Mouse (Mus musculus) midbrain, postnatal 0 days (tissue): ENCODE data around the gene Anapc10. TPM values are rescaled to one million over a fixed set of nuclear protein-coding genes. Genes with fewer than 3 reads are reported as not detected.

Experiments used
- ATAC-seq: fragments of 200-750 bp; cut with Nextera tagmentation; 2 replicates; pipeline ENCODE4 v1.8.0; 2017; ENCODE audit warnings: moderate number of reproducible peaks, mild to moderate bottlenecking, moderate TSS enrichment, moderate library complexity; ENCODE audit not compliant: low FRiP score
- DNase-seq: peaks from one replicate; pipeline ENCODE4 v3.0.0-alpha.2; 2015; ENCODE audit warnings: low spot score
- H3K27ac ChIP-seq: fragments of 300-500 bp; sonication (generic); 2 replicates; pipeline ENCODE4 v1.5.1; 2014; ENCODE audit warnings: low read depth, mild to moderate bottlenecking, low read length, mixed read lengths
- H3K27me3 ChIP-seq: fragments of 300-500 bp; sonication (generic); 2 replicates; pipeline ENCODE4 v1.6.1; 2014; ENCODE audit warnings: low read length, control low read depth, mixed read lengths; ENCODE audit not compliant: insufficient read depth
- H3K36me3 ChIP-seq: fragments of 300-500 bp; sonication (generic); 2 replicates; pipeline ENCODE4 v1.6.1; 2014; ENCODE audit warnings: low read length, control low read depth, mixed read lengths; ENCODE audit not compliant: insufficient read depth
- H3K4me1 ChIP-seq: fragments of 300-500 bp; sonication (generic); 2 replicates; pipeline ENCODE4 v1.6.1; 2014; ENCODE audit warnings: mild to moderate bottlenecking, control low read depth, antibody characterized with exemption, low read length, mixed read lengths; ENCODE audit not compliant: insufficient read depth
- H3K4me2 ChIP-seq: fragments of 300-500 bp; sonication (generic); 2 replicates; pipeline ENCODE4 v1.6.1; 2014; ENCODE audit warnings: low read depth, mild to moderate bottlenecking, low read length, mixed read lengths; ENCODE audit not compliant: poor library complexity, severe bottlenecking
- H3K4me3 ChIP-seq: fragments of 300-500 bp; sonication (generic); 2 replicates; pipeline ENCODE4 v1.5.1; 2014; ENCODE audit warnings: low read depth, mild to moderate bottlenecking, low read length, moderate library complexity
- H3K9ac ChIP-seq: fragments of 300-500 bp; sonication (generic); replicated peaks from 2 replicates; pipeline ENCODE4 v1.6.1; 2014; ENCODE audit warnings: mild to moderate bottlenecking, low read length, moderate library complexity, mixed read lengths; ENCODE audit not compliant: poor library complexity, severe bottlenecking
- H3K9me3 ChIP-seq: fragments of 300-500 bp; sonication (generic); 2 replicates; pipeline ENCODE4 v1.6.1; 2016; ENCODE audit warnings: low read length, control low read depth
- CTCF ChIP-seq: IDR thresholded peaks from 2 replicates; pipeline ENCODE4 v1.5.1; 2016; ENCODE audit warnings: antibody characterized with exemption, mild to moderate bottlenecking
- WGBS: fragments of 180-500 bp; shearing (Covaris S2); extraction: QIAGEN DNeasy Blood & Tissue Kit; methylation state at CpG from one replicate; pipeline ENCODE4 v1.1.7; 2014; 5-methylcytosine and 5-hydroxymethylcytosine counted together
- polyA plus RNA-seq: library from polyadenylated mRNA; unstranded; fragments of >200 nt; fragmentation: Nextera tagmentation; extraction: Ambion mirVana; gene quantifications from 2 replicates; pipeline ENCODE4 v1.2.1, GENCODE M21; 2015
- total RNA-seq: library from RNA; depleted of rRNA; stranded (reverse); fragments of >200 nt; gene quantifications from 2 replicates; pipeline ENCODE4 v1.2.3, GENCODE M21; 2014; rRNA removed

Anapc10 gene
- total and polyA plus RNA-seq, 2 experiments from 2014 or later: 8.3 to 39.7 TPM

DNA sequence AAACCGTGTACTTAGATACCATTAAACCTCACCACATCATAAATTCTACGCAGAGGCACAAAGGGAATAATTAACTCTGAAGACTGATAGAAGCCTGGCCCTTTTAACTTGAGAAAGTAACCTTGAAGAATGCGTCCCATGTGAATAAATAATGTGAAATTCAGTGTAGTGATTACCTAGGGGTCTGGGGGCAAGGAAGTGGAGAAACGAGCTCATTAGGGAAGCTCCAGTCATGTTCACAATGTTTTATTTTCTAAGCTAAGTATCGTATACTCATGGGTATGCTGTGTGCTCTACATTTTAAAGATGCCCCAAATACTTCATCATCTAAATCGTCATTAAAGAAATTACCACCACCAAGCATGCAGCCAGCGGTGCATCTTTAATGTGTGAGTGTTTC is 85.1 kb downstream of the Anapc10 start:
- H3K9me3 ChIP-seq: no peaks in the 10 kb centered on the region
- 70% methylated on average over 7 of the region's 7 CpGs for WGBS
- H3K9ac ChIP-seq: no peak overlapping the region
- H3K27me3 ChIP-seq: no peaks in the 10 kb centered on the region
- H3K4me3 ChIP-seq: no peak overlapping the region
- no peak overlapping the region for H3K4me2 ChIP-seq
- H3K4me1 ChIP-seq: no peaks in the 10 kb centered on the region
- no peaks in the 10 kb centered on the region for H3K36me3 ChIP-seq
- DNase-seq (no peak), ATAC-seq (peak; percentile 52; the same call in 1 of the 2 replicates)
- H3K27ac ChIP-seq: no peak overlapping the region
- no peak for TF ChIP-seq CTCF

- H3K9me3 ChIP-seq: no peaks in the 10 kb centered on the region
- no peaks in the 10 kb centered on the region for H3K4me1 ChIP-seq
- H3K9ac ChIP-seq: no peak overlapping the region
- no peaks in the 10 kb centered on the region for H3K27me3 ChIP-seq
- no peak overlapping the region for H3K4me3 ChIP-seq
- ATAC-seq (no peak), DNase-seq (no peak)
- no peak for TF ChIP-seq CTCF
- no peak overlapping the region for H3K27ac ChIP-seq
- no peak overlapping the region for H3K4me2 ChIP-seq
- WGBS: 84% methylated on average over 6 of the region's 6 CpGs
- no peaks in the 10 kb centered on the region for H3K36me3 ChIP-seq
These were observed 92.9 kb downstream of the Anapc10 start for GRCm38 (mm10) chr8:79804499-79804898.

GRCm38 (mm10) chr8:79806971-79807370 is 95.4 kb downstream of the Anapc10 start:
- no peaks in the 10 kb centered on the region for H3K36me3 ChIP-seq
- no peak overlapping the region for H3K9ac ChIP-seq
- H3K27me3 ChIP-seq: no peaks in the 10 kb centered on the region
- no peak for TF ChIP-seq CTCF
- H3K9me3 ChIP-seq: no peaks in the 10 kb centered on the region
- H3K4me3 ChIP-seq: no peak overlapping the region
- H3K4me1 ChIP-seq: no peaks in the 10 kb centered on the region
- ATAC-seq (no peak), DNase-seq (no peak)
- WGBS: 74% methylated on average over 6 of the region's 6 CpGs
- no peak overlapping the region for H3K4me2 ChIP-seq
- H3K27ac ChIP-seq: no peak overlapping the region

- Histone ChIP-seq H3K4me1 (peaks cover 7% of the 10 kb centered on the region; the same call in 1 of the 2 replicates), H3K36me3 (no peaks in the 10 kb centered on the region), H3K4me2 (no peak overlapping the region), H3K4me3 (no peak overlapping the region), H3K9ac (no peak overlapping the region), H3K9me3 (no peaks in the 10 kb centered on the region), H3K27me3 (peaks cover 9% of the 10 kb centered on the region), H3K27ac (no peak overlapping the region)
- ATAC-seq (no peak), DNase-seq (no peak)
- TF ChIP-seq CTCF: no peak
- 93% methylated on average over 5 of the region's 5 CpGs for WGBS
These were observed 114.9 kb downstream of the Anapc10 start for GRCm38 (mm10) chr8:79826534-79826933.

Other genes starting within 250 kb of the Anapc10 start
- gene Otud4, start 72.2 kb upstream of the Anapc10 start, total RNA-seq: 24.3 and 35.3 TPM in 2 replicates
- 5.5 and 6.4 TPM in 2 replicates for gene Otud4, start 72.2 kb upstream of the Anapc10 start, polyA plus RNA-seq
- 80.7 and 88.6 TPM in 2 replicates for gene Abce1, start 80 bp upstream of the Anapc10 start, total RNA-seq
- gene Abce1, start 80 bp upstream of the Anapc10 start, polyA plus RNA-seq: 59.6 and 61.9 TPM in 2 replicates